Mouse (Mus musculus) heart, adult 18-20 months (tissue): ENCODE measurements around the gene Efna2. TPM values are rescaled to one million over a fixed set of nuclear protein-coding genes. Genes with fewer than 3 reads are reported as not detected.
"Not testable (repeated sequence)": the region's sequence is repeated elsewhere in the genome, so short reads cannot be mapped to it uniquely, and the experiment has no call there.

Experiments used
- DNase-seq, 2 experiments: peaks; one replicate each; pipeline ENCODE4 v3.0.0; 2021 to 2022; ENCODE audit warnings: mixed read lengths in 1 of 2
- total RNA-seq, 2 experiments: library from RNA; stranded (reverse); gene quantifications; 2 replicates each; pipeline ENCODE4 v1.2.3; 2021

Gene Efna2
- total RNA-seq, 2 experiments from 2014 or later = 0.98 to 1.3 TPM

- DNase-seq = no peak
These were observed 24.0 kb upstream of the Efna2 start for GRCm38 (mm10) chr10:80155277-80155676.

- DNase-seq = no peak
These were observed 23.1 kb upstream of the Efna2 start for GRCm38 (mm10) chr10:80156002-80156751.

GRCm38 (mm10) chr10:80156752-80157053 is 22.6 kb upstream of the Efna2 start:
- DNase-seq = peak in 1 of 2 experiments; percentile 82

- DNase-seq = no peak
These were observed 21.9 kb upstream of the Efna2 start for GRCm38 (mm10) chr10:80157141-80157929.

GRCm38 (mm10) chr10:80158307-80158986 is 20.8 kb upstream of the Efna2 start:
- DNase-seq = peak; percentile 83 to 92

- DNase-seq = peak in 1 of 2 experiments; percentile 69
These were observed 20.2 kb upstream of the Efna2 start for GRCm38 (mm10) chr10:80159021-80159560.

GRCm38 (mm10) chr10:80159561-80160454 is 19.5 kb upstream of the Efna2 start:
- DNase-seq = peak; percentile 99 to 100

GRCm38 (mm10) chr10:80160455-80161371 is 18.6 kb upstream of the Efna2 start:
- DNase-seq = peak; percentile 91

GRCm38 (mm10) chr10:80161522-80162242 is 17.6 kb upstream of the Efna2 start:
- peak in 1 of 2 experiments; percentile 59 for DNase-seq

GRCm38 (mm10) chr10:80162243-80162608 is 17.1 kb upstream of the Efna2 start:
- DNase-seq = no peak

- DNase-seq = peak in 1 of 2 experiments; percentile 14
These were observed 16.5 kb upstream of the Efna2 start for GRCm38 (mm10) chr10:80162716-80163299.

- peak in 1 of 2 experiments; percentile 74 for DNase-seq
These were observed 15.6 kb upstream of the Efna2 start for GRCm38 (mm10) chr10:80163721-80164120.

GRCm38 (mm10) chr10:80164161-80164997 is 14.9 kb upstream of the Efna2 start:
- peak in 1 of 2 experiments; percentile 44 for DNase-seq

GRCm38 (mm10) chr10:80164998-80165344 is 14.3 kb upstream of the Efna2 start:
- peak; percentile 98 to 99 for DNase-seq

GRCm38 (mm10) chr10:80165392-80166128 is 13.7 kb upstream of the Efna2 start, which contains the start of gene Cirbp:
TSS of gene Cirbp (plus strand) at chr10:80165985.
- DNase-seq = no peak

GRCm38 (mm10) chr10:80166136-80166535 is 13.1 kb upstream of the Efna2 start:
- not testable (repeated sequence) for DNase-seq

GRCm38 (mm10) chr10:80167460-80168037 is 11.7 kb upstream of the Efna2 start:
- peak; percentile 99 to 100 for DNase-seq
